Mouse (Mus musculus) heart, embryonic 13.5 days (tissue): ENCODE measurements around the gene Gm12216. TPM values are rescaled to one million over a fixed set of nuclear protein-coding genes. Genes with fewer than 3 reads are reported as not detected.
"Not testable (repeated sequence)": the region's sequence is repeated elsewhere in the genome, so short reads cannot be mapped to it uniquely, and the experiment has no call there.

ENCODE experiments used
- ATAC-seq: fragments of 200-750 bp; cut with Nextera tagmentation; 2 replicates; pipeline ENCODE4 v1.8.0; 2017; ENCODE audit warnings: moderate TSS enrichment; ENCODE audit not compliant: insufficient number of reproducible peaks, low FRiP score, low TSS enrichment; ENCODE audit errors: extremely low read depth
- H3K27ac ChIP-seq: fragments of 300-500 bp; sonication (generic); replicated peaks from 2 replicates; pipeline ENCODE4 v1.5.1; 2015; ENCODE audit warnings: moderate library complexity, mild to moderate bottlenecking, inconsistent platforms
- H3K27me3 ChIP-seq: fragments of 300-500 bp; sonication (generic); replicated peaks from 2 replicates; pipeline ENCODE4 v1.6.1; 2015; ENCODE audit warnings: mild to moderate bottlenecking, inconsistent platforms
- H3K36me3 ChIP-seq: fragments of 300-500 bp; sonication (generic); 2 replicates; pipeline ENCODE4 v1.6.1; 2015; ENCODE audit warnings: mild to moderate bottlenecking, inconsistent platforms
- H3K4me1 ChIP-seq: fragments of 300-500 bp; sonication (generic); 2 replicates; pipeline ENCODE4 v1.6.1; 2015; ENCODE audit warnings: inconsistent platforms
- H3K4me2 ChIP-seq: fragments of 300-500 bp; sonication (generic); 2 replicates; pipeline ENCODE4 v1.6.1; 2015; ENCODE audit warnings: inconsistent platforms, mild to moderate bottlenecking, moderate library complexity
- H3K4me3 ChIP-seq: fragments of 300-500 bp; sonication (generic); 2 replicates; pipeline ENCODE4 v1.5.1; 2015; ENCODE audit warnings: moderate library complexity, mild to moderate bottlenecking, inconsistent platforms
- H3K9ac ChIP-seq: fragments of 300-500 bp; sonication (generic); 2 replicates; pipeline ENCODE4 v1.6.1; 2015; ENCODE audit warnings: inconsistent platforms, mild to moderate bottlenecking, moderate library complexity
- H3K9me3 ChIP-seq: fragments of 300-500 bp; sonication (generic); 2 replicates; pipeline ENCODE4 v1.6.1; 2016; ENCODE audit warnings: inconsistent platforms
- WGBS: fragments of 180-500 bp; shearing (Covaris S2); methylation state at CpG from one replicate; pipeline ENCODE4 v1.1.7; 2015; ENCODE audit warnings: mixed read lengths; 5-methylcytosine and 5-hydroxymethylcytosine counted together
- polyA plus RNA-seq: library from polyadenylated mRNA; unstranded; fragments of >200 nt; fragmentation: Nextera tagmentation; extraction: Ambion mirVana; gene quantifications from 2 replicates; pipeline ENCODE4 v1.2.1, GENCODE M21; 2015

Gene Gm12216
- polyA plus RNA-seq, 1 experiment from 2014 or later: 0.25 TPM

GRCm38 (mm10) chr11:53871786-53872507, 12.9 kb upstream of the Gm12216 start:
- no peak for ATAC-seq
- Histone ChIP-seq H3K9ac (no peak overlapping the region), H3K27me3 (no peaks in the 10 kb centered on the region), H3K27ac (no peak overlapping the region), H3K9me3 (no peaks in the 10 kb centered on the region), H3K4me3 (no peak overlapping the region), H3K4me1 (peaks cover 15% of the 10 kb centered on the region), H3K4me2 (no peak overlapping the region), H3K36me3 (peaks cover 36% of the 10 kb centered on the region)
- 75% methylated on average over 2 of the region's 2 CpGs for WGBS

- Histone ChIP-seq H3K36me3 (peaks cover 34% of the 10 kb centered on the region), H3K9me3 (no peaks in the 10 kb centered on the region), H3K27me3 (no peaks in the 10 kb centered on the region), H3K4me3 (no peak overlapping the region), H3K4me1 (peaks cover 23% of the 10 kb centered on the region), H3K4me2 (no peak overlapping the region), H3K9ac (no peak overlapping the region), H3K27ac (peak overlapping the region; percentile 62; the same call in 1 of the 2 replicates)
- ATAC-seq: no peak; the same call in 1 of the 2 replicates
- 41% methylated on average over 5 of the region's 5 CpGs for WGBS
Measured at GRCm38 (mm10) chr11:53869172-53869571, 10.1 kb upstream of the Gm12216 start.

- not testable (repeated sequence) for H3K4me2 ChIP-seq, H3K9me3 ChIP-seq, H3K27me3 ChIP-seq, ATAC-seq, H3K4me3 ChIP-seq, H3K27ac ChIP-seq, H3K9ac ChIP-seq
- Histone ChIP-seq H3K36me3 (peaks cover 34% of the 10 kb centered on the region), H3K4me1 (peaks cover 23% of the 10 kb centered on the region)
- 44% methylated on average over 5 of the region's 5 CpGs for WGBS
Measured at GRCm38 (mm10) chr11:53868323-53868722, 9.3 kb upstream of the Gm12216 start.

GRCm38 (mm10) chr11:53864724-53865310, 5.8 kb upstream of the Gm12216 start:
- H3K4me2 ChIP-seq, H3K9ac ChIP-seq, H3K36me3 ChIP-seq, ATAC-seq, H3K27me3 ChIP-seq, H3K9me3 ChIP-seq, H3K4me3 ChIP-seq, H3K27ac ChIP-seq: not testable (repeated sequence)
- 81% methylated on average over 2 of the region's 4 CpGs for WGBS
- peaks cover 16% of the 10 kb centered on the region for H3K4me1 ChIP-seq

GRCm38 (mm10) chr11:53860944-53861343, 1.9 kb upstream of the Gm12216 start:
- not testable (repeated sequence) for H3K9ac ChIP-seq, H3K4me2 ChIP-seq, H3K27me3 ChIP-seq, H3K9me3 ChIP-seq, H3K4me3 ChIP-seq, ATAC-seq, H3K36me3 ChIP-seq, H3K27ac ChIP-seq
- WGBS: 81% methylated on average over 8 of the region's 9 CpGs
- H3K4me1 ChIP-seq: peaks cover 10% of the 10 kb centered on the region; the same call in 1 of the 2 replicates

- H3K9me3 ChIP-seq: no peaks in the 10 kb centered on the region
- H3K4me3 ChIP-seq: peak overlapping the region; percentile 63; the same call in 1 of the 2 replicates
- WGBS: 73% methylated on average over 6 of the region's 6 CpGs
- no peak overlapping the region for H3K27ac ChIP-seq
- peak overlapping the region; percentile 74 for H3K4me2 ChIP-seq
- no peaks in the 10 kb centered on the region for H3K36me3 ChIP-seq
- H3K9ac ChIP-seq: no peak overlapping the region
- peaks cover 8% of the 10 kb centered on the region; the same call in 1 of the 2 replicates for H3K27me3 ChIP-seq
- peaks cover 9% of the 10 kb centered on the region; the same call in 1 of the 2 replicates for H3K4me1 ChIP-seq
- no peak for ATAC-seq
Measured at GRCm38 (mm10) chr11:53858058-53858760, 847 bp downstream of the Gm12216 start.

- Histone ChIP-seq H3K4me1 (peaks cover 20% of the 10 kb centered on the region), H3K4me2 (no peak overlapping the region), H3K9ac (no peak overlapping the region), H3K9me3 (no peaks in the 10 kb centered on the region), H3K27me3 (peaks cover 8% of the 10 kb centered on the region; the same call in 1 of the 2 replicates), H3K27ac (no peak overlapping the region), H3K4me3 (no peak overlapping the region), H3K36me3 (no peaks in the 10 kb centered on the region)
- no peak for ATAC-seq
- WGBS: 43% methylated on average over 5 of the region's 5 CpGs
Measured at GRCm38 (mm10) chr11:53853665-53854064, 5.4 kb downstream of the Gm12216 start.

- H3K9ac ChIP-seq: no peak overlapping the region
- H3K27ac ChIP-seq: no peak overlapping the region
- H3K36me3 ChIP-seq: no peaks in the 10 kb centered on the region
- no peaks in the 10 kb centered on the region for H3K9me3 ChIP-seq
- no peak for ATAC-seq
- no peaks in the 10 kb centered on the region for H3K27me3 ChIP-seq
- H3K4me2 ChIP-seq: no peak overlapping the region
- H3K4me3 ChIP-seq: no peak overlapping the region
- peaks cover 18% of the 10 kb centered on the region for H3K4me1 ChIP-seq
- 41% methylated on average over 5 of the region's 5 CpGs for WGBS
Measured at GRCm38 (mm10) chr11:53851795-53852194, 7.3 kb downstream of the Gm12216 start.

- Histone ChIP-seq H3K27ac (no peak overlapping the region), H3K27me3 (no peaks in the 10 kb centered on the region), H3K4me1 (peaks cover 18% of the 10 kb centered on the region), H3K36me3 (no peaks in the 10 kb centered on the region), H3K4me2 (peak overlapping the region; percentile 12; the same call in 1 of the 2 replicates), H3K4me3 (0 out of 2 replicates have a peak overlapping the region, but pooled peaks have one; percentile 2), H3K9ac (no peak overlapping the region), H3K9me3 (no peaks in the 10 kb centered on the region)
- WGBS: 29% methylated on average over 9 of the region's 9 CpGs
- no peak for ATAC-seq
Measured at GRCm38 (mm10) chr11:53849588-53850320, 9.3 kb downstream of the Gm12216 start.

- Histone ChIP-seq H3K9me3 (no peaks in the 10 kb centered on the region), H3K36me3 (no peaks in the 10 kb centered on the region), H3K4me3 (no peak overlapping the region), H3K4me2 (no peak overlapping the region), H3K4me1 (no peaks in the 10 kb centered on the region), H3K9ac (no peak overlapping the region), H3K27ac (no peak overlapping the region), H3K27me3 (peaks cover 15% of the 10 kb centered on the region; the same call in 1 of the 2 replicates)
- 70% methylated on average over 6 of the region's 6 CpGs for WGBS
- ATAC-seq: no peak
Measured at GRCm38 (mm10) chr11:53845680-53846079, 13.4 kb downstream of the Gm12216 start.

GRCm38 (mm10) chr11:53843106-53843505, 15.9 kb downstream of the Gm12216 start:
- Histone ChIP-seq H3K27me3 (peaks cover 15% of the 10 kb centered on the region; the same call in 1 of the 2 replicates), H3K9ac (no peak overlapping the region), H3K36me3 (no peaks in the 10 kb centered on the region), H3K4me2 (no peak overlapping the region), H3K9me3 (no peaks in the 10 kb centered on the region), H3K4me3 (no peak overlapping the region), H3K27ac (no peak overlapping the region), H3K4me1 (peaks cover 17% of the 10 kb centered on the region)
- no peak for ATAC-seq
- WGBS: 60% methylated on average over 10 of the region's 10 CpGs
